Mouse (Mus musculus) spleen, adult 2 months (tissue): ENCODE measurements around the gene Plcl1. TPM values are rescaled to one million over a fixed set of nuclear protein-coding genes. Genes with fewer than 3 reads are reported as not detected.

Source experiments
- DNase-seq, 2 experiments: peaks; one replicate each; pipeline versions ENCODE4 v3.0.0 to v3.0.0-alpha.2; 2012 to 2021; ENCODE audit warnings: low spot score in 2 of 2, low read depth in 1 of 2
- H3K27ac ChIP-seq: fragments of 200-500 bp; 2 replicates; pipeline ENCODE4 v1.5.1; 2012; ENCODE audit warnings: low read length, inconsistent platforms; ENCODE audit not compliant: insufficient read depth
- H3K27me3 ChIP-seq: fragments of 200-500 bp; 2 replicates; pipeline ENCODE4 v1.6.1; 2012; ENCODE audit warnings: mild to moderate bottlenecking, moderate library complexity, low read length, inconsistent platforms; ENCODE audit not compliant: control insufficient read depth, insufficient read depth
- H3K36me3 ChIP-seq: fragments of 200-500 bp; 2 replicates; pipeline ENCODE4 v1.6.1; 2012; ENCODE audit warnings: mild to moderate bottlenecking, low read length, inconsistent platforms; ENCODE audit not compliant: control insufficient read depth, insufficient read depth
- H3K4me1 ChIP-seq: fragments of 200-500 bp; 2 replicates; pipeline ENCODE4 v1.6.1; 2011; ENCODE audit warnings: inconsistent platforms; ENCODE audit not compliant: control insufficient read depth, insufficient read depth, insufficient read length
- H3K4me3 ChIP-seq: fragments of 200-500 bp; 2 replicates; pipeline ENCODE4 v1.5.1; 2011; ENCODE audit warnings: mild to moderate bottlenecking, inconsistent platforms; ENCODE audit not compliant: insufficient read depth, insufficient read length; ENCODE audit errors: extremely low read depth
- CTCF ChIP-seq: fragments of 200-500 bp; IDR thresholded peaks from 2 replicates; pipeline ENCODE4 v1.5.1; 2011; ENCODE audit warnings: mild to moderate bottlenecking, inconsistent platforms; ENCODE audit not compliant: insufficient read depth, insufficient read length, insufficient replicate concordance; ENCODE audit errors: extremely low read depth
- POLR2A ChIP-seq: fragments of 200-500 bp; IDR thresholded peaks from 2 replicates; pipeline ENCODE4 v1.6.1; 2011; ENCODE audit warnings: low read depth, low read length, inconsistent platforms
- WGBS: fragments of 180-500 bp; shearing (Covaris S2); methylation state at CpG from one replicate; pipeline ENCODE4 v1.1.7; 2018; 5-methylcytosine and 5-hydroxymethylcytosine counted together
- polyA plus RNA-seq: library from polyadenylated mRNA; depleted of rRNA; stranded (reverse); fragments of >200 nt; gene quantifications from 2 replicates; pipeline ENCODE4 v1.2.3, GENCODE M21; 2012

Gene Plcl1
- polyA plus RNA-seq, 1 experiment: 0.49 TPM

- DNase-seq: no peak
- TF ChIP-seq POLR2A (no peak), CTCF (no peak)
- 41% methylated on average over 7 of the region's 7 CpGs for WGBS
Observed at GRCm38 (mm10) chr1:55557960-55558359, 152.2 kb downstream of the Plcl1 start.

GRCm38 (mm10) chr1:55558409-55558808, 152.7 kb downstream of the Plcl1 start:
- Histone ChIP-seq H3K36me3 (no peaks in the 10 kb centered on the region), H3K27ac (no peak overlapping the region), H3K4me3 (no peak overlapping the region), H3K4me1 (no peaks in the 10 kb centered on the region; the same call in 1 of the 2 replicates), H3K27me3 (no peaks in the 10 kb centered on the region)
- no peak for DNase-seq
- no peak for TF ChIP-seq POLR2A
- no peak for TF ChIP-seq CTCF
- 76% methylated on average over 1 of the region's 1 CpGs for WGBS

More at GRCm38 (mm10) chr1:55557960-55558359, 152.2 kb downstream of the Plcl1 start:
- Histone ChIP-seq H3K27me3 (no peaks in the 10 kb centered on the region), H3K36me3 (no peaks in the 10 kb centered on the region), H3K4me1 (no peaks in the 10 kb centered on the region; the same call in 1 of the 2 replicates), H3K27ac (no peak overlapping the region), H3K4me3 (no peak overlapping the region)

DNA sequence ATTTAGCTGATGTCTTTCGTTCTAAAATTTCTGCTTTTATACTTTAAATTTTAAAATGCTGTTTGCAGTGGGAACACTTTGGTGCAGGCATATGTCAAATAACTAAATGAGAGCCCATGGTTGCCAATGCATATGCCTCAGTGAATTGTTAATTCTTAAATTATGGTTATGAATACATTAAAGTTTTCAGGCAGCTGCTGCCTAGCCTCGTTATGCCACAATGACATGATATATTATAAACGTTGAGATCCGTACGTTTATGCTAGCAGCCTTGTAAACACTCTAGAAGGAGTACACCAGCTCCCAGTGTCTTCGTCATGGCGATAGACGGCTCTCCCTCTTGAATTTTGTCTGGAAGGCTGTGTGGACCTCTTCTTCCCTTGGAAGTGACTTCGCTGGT, 154.3 kb downstream of the Plcl1 start:
- WGBS: 92% methylated on average over 9 of the region's 9 CpGs
- Histone ChIP-seq H3K4me1 (no peaks in the 10 kb centered on the region; the same call in 1 of the 2 replicates), H3K4me3 (no peak overlapping the region), H3K27me3 (no peaks in the 10 kb centered on the region), H3K27ac (no peak overlapping the region), H3K36me3 (no peaks in the 10 kb centered on the region)
- DNase-seq: no peak
- TF ChIP-seq CTCF (no peak), POLR2A (no peak)

DNA sequence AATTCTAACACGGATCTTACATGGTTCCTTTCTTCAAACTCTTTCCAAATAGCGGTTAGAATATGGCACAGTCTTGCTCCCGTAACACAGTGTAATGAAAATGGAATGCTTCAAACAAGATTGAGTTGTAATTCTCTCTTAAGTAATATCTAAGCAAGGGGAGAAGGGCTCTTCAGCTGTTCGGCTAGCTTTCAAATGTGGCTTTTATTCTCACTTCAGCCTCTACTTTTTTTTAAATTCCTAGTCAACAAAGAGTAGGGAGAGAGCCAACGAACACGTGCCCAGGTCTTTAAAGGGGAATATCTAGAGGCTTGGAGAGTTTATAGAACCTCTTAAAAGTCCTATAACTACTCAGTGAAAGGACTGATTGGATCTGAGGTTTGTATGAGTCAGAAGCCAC, 160.2 kb downstream of the Plcl1 start:
- Histone ChIP-seq H3K27me3 (no peaks in the 10 kb centered on the region), H3K36me3 (no peaks in the 10 kb centered on the region), H3K27ac (no peak overlapping the region), H3K4me3 (no peak overlapping the region), H3K4me1 (no peaks in the 10 kb centered on the region)
- TF ChIP-seq POLR2A (no peak), CTCF (no peak)
- DNase-seq: no peak
- whole genome bisulfite sequencing: 90% methylated on average over 6 of the region's 6 CpGs

GRCm38 (mm10) chr1:55567801-55568360, 162.2 kb downstream of the Plcl1 start:
- 90% methylated on average over 5 of the region's 5 CpGs for WGBS
- no peak for DNase-seq
- Histone ChIP-seq H3K4me1 (no peaks in the 10 kb centered on the region), H3K4me3 (no peak overlapping the region), H3K36me3 (no peaks in the 10 kb centered on the region), H3K27me3 (no peaks in the 10 kb centered on the region), H3K27ac (no peak overlapping the region)
- no peak for TF ChIP-seq CTCF
- no peak for TF ChIP-seq POLR2A

- 88% methylated on average over 5 of the region's 5 CpGs for WGBS
- no peak for DNase-seq
- Histone ChIP-seq H3K27ac (no peak overlapping the region), H3K27me3 (no peaks in the 10 kb centered on the region), H3K4me3 (no peak overlapping the region), H3K4me1 (no peaks in the 10 kb centered on the region), H3K36me3 (no peaks in the 10 kb centered on the region)
- TF ChIP-seq POLR2A (no peak), CTCF (no peak)
Observed at GRCm38 (mm10) chr1:55570225-55570624, 164.5 kb downstream of the Plcl1 start.

GRCm38 (mm10) chr1:55571399-55571798, 165.7 kb downstream of the Plcl1 start:
- Histone ChIP-seq H3K4me1 (no peaks in the 10 kb centered on the region), H3K27me3 (no peaks in the 10 kb centered on the region), H3K36me3 (no peaks in the 10 kb centered on the region), H3K4me3 (no peak overlapping the region), H3K27ac (no peak overlapping the region)
- TF ChIP-seq CTCF: no peak
- TF ChIP-seq POLR2A: no peak
- DNase-seq: no peak
- WGBS: 97% methylated on average over 4 of the region's 4 CpGs
